Comparison of ENCODE assay signal across 12 mouse cellular contexts in the genomic region with DNA sequence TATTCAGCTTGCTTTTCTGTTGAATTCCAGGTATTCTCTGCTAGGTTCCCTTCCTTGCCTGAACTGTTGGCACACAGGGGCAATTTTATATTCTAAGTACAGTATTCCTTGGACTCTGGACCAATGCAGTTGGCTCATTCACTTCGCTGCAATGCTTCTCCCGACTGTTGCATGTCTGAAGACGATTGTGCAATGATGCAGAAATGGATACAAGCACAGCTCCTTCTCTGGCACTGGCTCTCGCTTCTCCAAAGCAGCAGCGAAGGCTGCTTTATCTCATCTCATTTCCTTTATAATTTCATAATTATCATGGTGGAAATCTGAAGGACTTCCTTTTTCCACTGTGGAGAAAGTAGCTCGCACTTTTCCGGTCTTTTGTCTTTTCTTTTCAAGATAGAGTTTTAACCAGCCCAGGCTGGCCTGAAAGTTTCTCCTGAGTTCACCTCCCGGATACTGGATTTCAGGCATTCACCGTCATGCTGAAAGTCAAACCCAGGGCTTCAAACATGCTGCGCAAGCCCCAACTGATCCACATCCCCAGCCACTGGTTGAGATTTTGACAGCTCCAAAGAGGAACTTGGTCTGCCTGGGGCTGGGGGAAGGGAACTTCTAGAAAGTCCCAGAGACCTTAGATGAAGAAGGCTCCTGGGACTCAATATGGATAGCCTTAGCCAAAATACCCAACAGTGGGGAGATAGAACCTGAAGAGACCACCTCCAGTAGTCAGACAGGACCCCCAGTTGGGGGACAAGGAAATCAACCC. TPM values are rescaled to one million over a fixed set of nuclear protein-coding genes. Genes with fewer than 3 reads are reported as not detected.
DNase-seq lines count a peak whose midpoint lies in the region; ATAC-seq lines count a peak whose summit lies in the region.
"Had no signal": no experiment of that assay in that cellular context is flagged by ENCODE, and none has a peak within 500 bp of the region (broad histone marks: within the 10 kb centered on the region; RNA-seq: fewer than 3 reads in every experiment).

No protein-coding gene starts in this region.

- H3K9me3 ChIP-seq in heart, embryonic 11.5 days (replicated peaks; ENCODE audit: control insufficient read depth, low read length) = no peaks in the 10 kb centered on the region

- H3K4me2 ChIP-seq in heart, embryonic 11.5 days = no peak overlapping the region
- H3K4me2 ChIP-seq: hindbrain, embryonic 13.5 days had no signal

- H3K9ac ChIP-seq in heart, embryonic 11.5 days (ENCODE audit: low read depth, low read length) = no peak overlapping the region
- H3K9ac ChIP-seq: hindbrain, embryonic 13.5 days had no signal

- no peak for ATAC-seq in heart, embryonic 11.5 days (replicated peaks; ENCODE audit: insufficient number of reproducible peaks, low FRiP score, low TSS enrichment)
- peak; percentile 94 for ATAC-seq in common myeloid progenitor, adult 5-6 weeks (replicated peaks; ENCODE audit: low read depth, poor library complexity, severe bottlenecking)

- no peak overlapping the region for H3K27ac ChIP-seq in heart, embryonic 11.5 days (ENCODE audit: low read depth, low read length)
- H3K27ac ChIP-seq: hindbrain, embryonic 13.5 days had no signal

- 74% methylated on average over 10 of the region's 10 CpGs for WGBS in heart, embryonic 11.5 days (ENCODE audit: insufficient replicate concordance)

- peak; percentile 25 for DNase-seq in heart, adult 8-10 months (ENCODE audit: low spot score)
- peak; percentile 14 for DNase-seq in NIH3T3 (ENCODE audit: low read depth)
- peak; percentile 34 for DNase-seq in lung, postnatal 25 days (ENCODE audit: low spot score)
- DNase-seq in frontal cortex, postnatal 25 days (ENCODE audit: low spot score in 2 of 2) = no peak
- no peak for DNase-seq in thymus, postnatal 36 days
- DNase-seq in spleen, postnatal 36 days (ENCODE audit: low spot score in 2 of 2) = no peak
- DNase-seq: adrenal gland, postnatal 25 days; embryo, embryonic 11 days; thymus, postnatal 25 days had no signal

- no peak overlapping the region for H3K4me3 ChIP-seq in heart, embryonic 11.5 days (ENCODE audit: low read depth, low read length)
- H3K4me3 ChIP-seq: hindbrain, embryonic 13.5 days had no signal

- H3K36me3 ChIP-seq in heart, embryonic 11.5 days (ENCODE audit: control insufficient read depth, insufficient read depth, low read length) = no peaks in the 10 kb centered on the region
- H3K36me3 ChIP-seq: hindbrain, embryonic 13.5 days had no signal

- H3K4me1 ChIP-seq in heart, embryonic 11.5 days (ENCODE audit: control insufficient read depth, insufficient read depth, low read length) = no peaks in the 10 kb centered on the region
- H3K4me1 ChIP-seq: hindbrain, embryonic 13.5 days had no signal

- H3K27me3 ChIP-seq in heart, embryonic 11.5 days (ENCODE audit: control insufficient read depth, insufficient read depth, low read length) = no peaks in the 10 kb centered on the region
- H3K27me3 ChIP-seq: hindbrain, embryonic 13.5 days had no signal

RNA-seq across cellular contexts. Expression of a gene that starts 55.6 kb away (rescaled TPM):
- 10 to 100 TPM; 53.3 to 58.5 (median 56.8) TPM for total RNA-seq in heart, adult 8-10 months (2022)
- polyA plus RNA-seq in heart, embryonic 11.5 days (2014; fragmentation: Nextera tagmentation; extraction: Ambion mirVana) = 50.5 and 52.5 TPM in 2 replicates
- total RNA-seq in common myeloid progenitor, adult 5-6 weeks (2017) = 42.0 and 60.8 TPM in 2 replicates

Comparison
In these comparisons a context has a peak if more than half of its experiments do, and no peak if none do; other contexts are left out.
1. DNase-seq: peak in heart, adult 8-10 months (single experiment), NIH3T3 (single experiment) and lung, postnatal 25 days (single experiment); none in frontal cortex, postnatal 25 days (0 of 2), thymus, postnatal 36 days (0 of 2) and spleen, postnatal 36 days (0 of 2).